Mouse (Mus musculus) bone marrow macrophage, adult 2 months (primary cell): ENCODE data around the gene Carhsp1.

Experiments used
- CTCF ChIP-seq: IDR thresholded peaks from 2 replicates; pipeline ENCODE4 v1.5.1; 2012; ENCODE audit warnings: low read depth, mild to moderate bottlenecking, low read length, moderate library complexity
- POLR2A ChIP-seq: IDR thresholded peaks from 2 replicates; pipeline ENCODE4 v1.6.1; 2012; ENCODE audit warnings: mild to moderate bottlenecking, low read depth, low read length, borderline replicate concordance

DNA sequence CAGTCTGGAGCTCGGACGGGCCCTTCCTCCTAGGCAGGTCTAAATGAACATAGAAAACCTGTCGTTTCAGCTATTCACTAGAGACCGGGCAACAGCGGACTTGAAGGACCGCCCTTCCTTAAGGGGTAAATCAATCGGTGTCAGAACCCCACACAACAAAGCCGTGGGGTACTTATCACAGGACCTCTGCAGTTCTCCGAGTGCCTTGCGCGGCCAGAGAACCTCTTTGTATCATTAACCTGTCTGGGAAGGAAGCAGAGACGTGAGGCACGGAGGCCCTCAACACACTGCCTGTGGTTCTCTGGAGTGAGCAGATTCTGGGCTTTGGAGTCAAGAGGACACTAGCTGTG is 35.1 kb downstream of the Carhsp1 start:
- no peak for TF ChIP-seq CTCF
- TF ChIP-seq POLR2A, result no peak
